Mouse (Mus musculus): ENCODE data around the gene Ugt1a5.

DNA sequence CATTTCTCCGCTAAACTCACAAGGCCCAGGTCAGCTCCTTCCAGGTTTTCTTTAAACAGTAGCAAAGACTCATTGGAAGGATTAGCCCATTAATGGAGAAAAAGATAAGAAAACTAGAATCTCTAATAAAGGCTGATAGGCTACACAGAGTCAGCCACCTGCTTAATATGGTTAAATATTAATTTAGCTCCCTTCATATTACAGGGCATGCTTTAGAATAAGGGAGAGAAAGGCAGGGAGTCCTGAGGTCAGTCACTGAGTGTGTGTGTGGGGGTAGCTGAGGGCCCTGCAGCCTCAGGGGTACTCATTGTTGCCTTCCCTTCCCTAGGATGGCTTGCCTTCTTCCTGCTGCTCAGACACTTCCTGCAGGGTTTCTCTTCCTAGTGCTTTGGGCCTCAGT is 27.7 kb upstream of the Ugt1a5 start:
- TF ChIP-seq CTCF (IDR thresholded peaks at IDR 0.05; ENCODE audit: extremely low read depth, insufficient read depth, insufficient read length, insufficient replicate concordance) = no peak
- TF ChIP-seq POLR2A (IDR thresholded peaks at IDR 0.05; ENCODE audit: low read depth, low read length) = no peak
